Mouse (Mus musculus) midbrain, embryonic 11.5 days (tissue): ENCODE data around the gene Cyp2g1. TPM values are rescaled to one million over a fixed set of nuclear protein-coding genes. Genes with fewer than 3 reads are reported as not detected.
"Not testable (repeated sequence)": the region's sequence is repeated elsewhere in the genome, so short reads cannot be mapped to it uniquely, and the experiment has no call there.

Experiments used
- ATAC-seq: fragments of 200-750 bp; cut with Nextera tagmentation; 2 replicates; pipeline ENCODE4 v1.8.0; 2017; ENCODE audit warnings: moderate TSS enrichment, moderate library complexity; ENCODE audit not compliant: low FRiP score
- DNase-seq: peaks from one replicate; pipeline ENCODE4 v3.0.0; 2015; ENCODE audit warnings: low spot score; ENCODE audit errors: missing footprints
- H3K27ac ChIP-seq: fragments of 300-500 bp; sonication (generic); 2 replicates; pipeline ENCODE4 v1.5.1; 2014; ENCODE audit warnings: low read depth, low read length
- H3K27me3 ChIP-seq: fragments of 300-500 bp; sonication (generic); 2 replicates; pipeline ENCODE4 v1.6.1; 2014; ENCODE audit warnings: mild to moderate bottlenecking, low read length, moderate library complexity, mixed read lengths; ENCODE audit not compliant: control insufficient read depth, insufficient read depth
- H3K36me3 ChIP-seq: fragments of 300-500 bp; sonication (generic); 2 replicates; pipeline ENCODE4 v1.6.1; 2014; ENCODE audit warnings: mild to moderate bottlenecking, low read length, moderate library complexity, mixed read lengths; ENCODE audit not compliant: control insufficient read depth, insufficient read depth
- H3K4me1 ChIP-seq: fragments of 300-500 bp; sonication (generic); 2 replicates; pipeline ENCODE4 v1.6.1; 2014; ENCODE audit warnings: low read length; ENCODE audit not compliant: control insufficient read depth, insufficient read depth
- H3K4me2 ChIP-seq: fragments of 300-500 bp; sonication (generic); 2 replicates; pipeline ENCODE4 v1.6.1; 2014; ENCODE audit warnings: mild to moderate bottlenecking, moderate library complexity
- H3K4me3 ChIP-seq: fragments of 300-500 bp; sonication (generic); 2 replicates; pipeline ENCODE4 v1.5.1; 2014; ENCODE audit warnings: low read depth, low read length
- H3K9ac ChIP-seq: fragments of 300-500 bp; sonication (generic); 2 replicates; pipeline ENCODE4 v1.6.1; 2014; ENCODE audit warnings: low read length
- H3K9me3 ChIP-seq: fragments of 300-500 bp; sonication (generic); 2 replicates; pipeline ENCODE4 v1.6.1; 2016; ENCODE audit warnings: low read length; ENCODE audit not compliant: control insufficient read depth
- WGBS: fragments of 180-500 bp; shearing (Covaris S2); extraction: QIAGEN DNeasy Blood & Tissue Kit; methylation state at CpG from one replicate; pipeline ENCODE4 v1.1.7; 2014; 5-methylcytosine and 5-hydroxymethylcytosine counted together
- polyA plus RNA-seq: library from polyadenylated mRNA; unstranded; fragments of >200 nt; fragmentation: Nextera tagmentation; extraction: Ambion mirVana; gene quantifications from 2 replicates; pipeline ENCODE4 v1.2.1, GENCODE M21; 2014

The Cyp2g1 gene
- polyA plus RNA-seq, 1 experiment from 2014 or later = not detected

- H3K36me3 ChIP-seq, ATAC-seq, H3K9ac ChIP-seq, H3K9me3 ChIP-seq, H3K4me1 ChIP-seq, H3K4me2 ChIP-seq, DNase-seq, H3K27ac ChIP-seq, H3K27me3 ChIP-seq, H3K4me3 ChIP-seq: not testable (repeated sequence)
- WGBS = 85% methylated on average over 3 of the region's 3 CpGs
Measured at GRCm38 (mm10) chr7:26835059-26835458, 26.4 kb downstream of the Cyp2g1 start, which contains the start of gene Cyp2a5. Gene Cyp2a5 (plus strand): TSS chr7:26835305.

DNA sequence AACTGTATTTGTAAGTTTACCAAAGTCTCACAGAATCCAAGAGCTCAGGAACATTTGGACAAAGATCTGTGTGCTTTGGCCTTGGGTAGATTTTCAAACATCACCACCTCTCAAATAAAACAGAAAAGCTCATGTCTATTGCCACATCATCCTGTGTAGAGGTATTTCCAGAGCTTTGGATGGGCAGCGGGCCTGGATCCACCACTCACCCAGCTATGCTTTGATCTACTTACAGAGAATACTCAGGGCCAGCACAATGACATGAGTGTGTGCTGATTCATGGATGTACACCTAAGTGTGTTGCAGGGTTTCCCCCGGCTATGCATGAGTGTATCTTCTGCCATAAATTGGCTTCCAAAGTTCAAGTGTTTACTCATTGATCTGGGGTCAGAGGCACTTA is 34.7 kb downstream of the Cyp2g1 start:
- not testable (repeated sequence) for ATAC-seq, H3K9me3 ChIP-seq, DNase-seq, H3K4me2 ChIP-seq, H3K36me3 ChIP-seq, H3K4me1 ChIP-seq, H3K27me3 ChIP-seq, H3K27ac ChIP-seq, H3K9ac ChIP-seq, H3K4me3 ChIP-seq
- WGBS = 92% methylated on average over 2 of the region's 2 CpGs

- not testable (repeated sequence) for ATAC-seq, H3K27ac ChIP-seq, H3K36me3 ChIP-seq, DNase-seq, H3K4me1 ChIP-seq, H3K9ac ChIP-seq, H3K27me3 ChIP-seq, H3K4me2 ChIP-seq, H3K9me3 ChIP-seq, H3K4me3 ChIP-seq
Measured at GRCm38 (mm10) chr7:26850063-26850462, 41.4 kb downstream of the Cyp2g1 start.

Other genes with a start within 250 kb of the Cyp2g1 start
- gene Vmn1r185, start 190.4 kb upstream of the Cyp2g1 start, polyA plus RNA-seq = not detected in 2 replicates
- 0.08 TPM in 1 of 2 replicates, not detected in the other for gene Cyp2b23, start 122.5 kb upstream of the Cyp2g1 start, polyA plus RNA-seq
- gene Cyp2b19, start 51.8 kb upstream of the Cyp2g1 start, polyA plus RNA-seq = 0.04 and 0.07 TPM in 2 replicates
- gene Cyp2a5, start 26.4 kb downstream of the Cyp2g1 start, polyA plus RNA-seq = not detected in 2 replicates
- not detected in 2 replicates for gene Cyp2a22, start 130.5 kb downstream of the Cyp2g1 start, polyA plus RNA-seq
- gene Cyp2a12, start 220.2 kb downstream of the Cyp2g1 start, polyA plus RNA-seq = not detected in 2 replicates